Mouse (Mus musculus) thymus, adult 2 months (tissue): ENCODE results near the gene AW549877.

ENCODE experiments used
- CTCF ChIP-seq: fragments of 200-500 bp; IDR thresholded peaks from 2 replicates; pipeline ENCODE4 v1.5.1; 2012; ENCODE audit warnings: mild to moderate bottlenecking, control low read depth, low read length, moderate library complexity, borderline replicate concordance; ENCODE audit not compliant: control insufficient read depth, poor library complexity, insufficient read depth; ENCODE audit errors: extremely low read depth
- POLR2A ChIP-seq: fragments of 200-500 bp; IDR thresholded peaks from 2 replicates; pipeline ENCODE4 v1.6.1; 2012; ENCODE audit warnings: mild to moderate bottlenecking, low read length, control low read depth, moderate library complexity; ENCODE audit not compliant: control insufficient read depth, poor library complexity, insufficient read depth; ENCODE audit errors: extremely low read depth

DNA sequence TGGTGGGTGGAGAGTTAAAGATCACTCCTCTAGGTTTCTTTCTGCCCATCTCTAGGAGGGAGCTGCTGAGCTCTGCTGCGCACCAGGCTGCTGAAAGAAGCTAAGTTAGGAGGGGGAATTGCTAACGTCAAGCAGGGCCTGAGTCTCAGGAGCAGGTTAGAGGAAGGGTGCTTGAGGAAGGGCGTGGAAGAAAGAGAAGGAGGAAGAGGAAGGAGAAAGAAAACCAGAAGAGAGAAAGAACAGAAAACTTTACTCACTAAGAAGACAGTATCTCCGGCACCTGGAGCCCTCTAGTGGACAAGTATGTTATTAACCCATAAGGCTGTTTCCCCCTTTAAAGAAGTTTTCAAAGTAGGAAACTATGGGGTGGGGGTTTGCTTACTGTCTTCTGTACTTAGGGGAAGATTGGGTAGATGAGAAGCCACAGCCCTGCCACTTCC lies 47.5 kb upstream of the AW549877 start:
- TF ChIP-seq POLR2A: no peak
- no peak for TF ChIP-seq CTCF
